Mouse (Mus musculus) CD4-positive helper T cell, adult 2 months (primary cell): ENCODE results near the gene Gm17416.

Experiments used
- DNase-seq: peaks from one replicate; pipeline ENCODE4 v3.0.0-alpha.2; 2012; ENCODE audit warnings: low read depth, missing footprints, low spot score

Gene Gm17416

DNA sequence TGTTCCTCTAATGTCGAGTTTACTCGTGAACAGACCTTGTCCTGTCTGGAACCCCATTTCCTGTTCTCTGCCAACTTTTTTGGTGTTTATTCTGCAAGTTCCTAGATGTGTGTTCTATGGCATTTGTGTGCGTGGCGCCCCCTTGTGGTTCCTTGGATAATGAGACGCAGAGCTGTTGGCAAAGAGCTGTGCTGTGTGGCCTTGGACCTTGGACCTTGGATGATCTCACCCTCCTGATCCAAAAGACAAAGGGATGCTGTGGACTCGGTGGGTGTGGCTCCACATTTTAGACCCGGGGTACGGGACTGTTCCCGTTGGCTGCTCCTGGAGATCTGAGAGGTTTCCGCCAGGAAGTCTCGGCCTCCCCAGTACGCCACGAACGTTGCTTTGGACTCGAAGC is 34.9 kb downstream of the Gm17416 start, which contains the start of gene Defb36:
Gene Defb36, plus strand, starts transcription at position 271 of the 400 bp plus-strand sequence.
- peak; percentile 14 for DNase-seq

GRCm38 (mm10) chr2:152607746-152608145 is 38.6 kb downstream of the Gm17416 start:
- no peak for DNase-seq

DNA sequence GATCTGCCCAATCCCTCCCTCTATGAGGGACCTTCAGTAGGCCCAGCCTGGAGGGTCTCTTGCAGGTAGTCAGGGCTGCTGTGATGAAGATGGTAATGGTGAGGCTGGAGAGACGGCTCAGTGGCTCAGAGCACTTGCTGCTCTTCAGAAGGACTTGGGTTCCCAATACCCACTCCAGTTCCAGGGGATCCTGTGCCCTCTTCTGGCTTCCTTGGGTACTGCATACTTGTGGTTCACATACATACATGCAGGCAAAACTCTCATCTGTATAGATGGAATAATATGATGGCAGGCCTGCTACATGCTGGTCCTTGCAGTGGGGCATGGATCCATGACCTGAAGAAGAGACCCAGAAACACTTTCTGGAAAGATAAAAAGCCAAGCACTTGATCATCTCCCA is 39.6 kb downstream of the Gm17416 start:
- no peak for DNase-seq

DNA sequence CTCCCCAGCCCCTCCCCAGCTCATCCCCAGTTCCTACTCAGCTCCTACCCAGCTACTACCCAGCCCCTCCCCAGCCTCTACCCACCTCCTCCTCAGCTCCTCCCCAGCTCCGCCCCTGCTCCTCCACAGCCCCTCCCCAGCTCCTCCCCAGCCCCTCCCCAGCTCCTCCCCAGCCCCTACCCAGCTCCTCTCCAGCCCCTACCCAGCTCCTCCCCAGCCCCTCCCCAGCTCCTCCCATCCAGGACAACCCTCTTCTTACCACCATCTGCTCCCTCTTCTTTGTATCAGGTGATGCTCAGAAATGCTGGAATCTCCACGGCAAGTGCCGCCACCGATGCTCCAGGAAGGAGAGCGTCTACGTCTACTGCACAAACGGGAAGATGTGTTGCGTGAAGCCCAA is 43.1 kb downstream of the Gm17416 start:
- no peak for DNase-seq

- DNase-seq, result peak; percentile 47
Observed at GRCm38 (mm10) chr2:152615563-152615962, 46.4 kb downstream of the Gm17416 start.

DNA sequence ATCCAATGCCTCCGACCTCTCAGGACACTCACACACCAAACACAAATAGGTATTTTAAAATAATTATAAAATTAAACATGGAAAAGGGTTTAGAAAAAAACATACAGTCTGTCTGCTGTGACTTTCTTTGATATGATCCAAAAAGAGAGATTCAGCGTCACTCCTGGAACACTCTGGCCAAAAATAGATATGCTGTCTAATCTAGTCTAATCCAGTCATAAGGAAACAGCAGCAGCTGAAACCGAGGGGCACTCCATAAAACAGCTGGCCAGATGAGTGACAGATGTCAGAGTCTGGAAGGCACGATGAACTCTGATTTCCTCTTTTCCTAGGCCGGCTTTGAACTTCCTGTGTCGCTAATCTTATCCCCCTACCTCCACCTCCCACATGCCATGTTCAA is 47.3 kb downstream of the Gm17416 start:
- DNase-seq, result no peak

GRCm38 (mm10) chr2:152617374-152617773 is 48.2 kb downstream of the Gm17416 start:
- DNase-seq, result peak; percentile 26
